Mouse (Mus musculus) C2C12 (cell line): Measurements from ENCODE around the gene Zfp385b. TPM values are rescaled to one million over a fixed set of nuclear protein-coding genes. Genes with fewer than 3 reads are reported as not detected.

ENCODE experiments used
- H3K27me3 ChIP-seq: one replicate; pipeline ENCODE4 v1.6.1; 2011; ENCODE audit not compliant: control insufficient read depth, insufficient read depth, insufficient read length
- H3K36me3 ChIP-seq: one replicate; pipeline ENCODE4 v1.6.1; 2011; ENCODE audit not compliant: control insufficient read depth, insufficient read depth
- H3K4me3 ChIP-seq: one replicate; pipeline ENCODE4 v1.5.1; 2011; ENCODE audit warnings: mild to moderate bottlenecking, control low read depth; ENCODE audit not compliant: poor library complexity, insufficient read depth, severe bottlenecking
- H3K79me2 ChIP-seq: one replicate; pipeline ENCODE4 v1.6.1; 2011; ENCODE audit not compliant: control insufficient read depth, insufficient read depth
- H3K79me3 ChIP-seq: one replicate; pipeline ENCODE4 v1.6.1; 2011; ENCODE audit warnings: low read depth, control low read depth
- H3ac ChIP-seq: one replicate; pipeline ENCODE3; 2011; ENCODE audit warnings: low read depth; ENCODE audit not compliant: control insufficient read depth, insufficient read length
- CEBPB ChIP-seq: IDR thresholded peaks from one replicate; pipeline ENCODE4 v1.6.1; 2011; ENCODE audit warnings: low read depth, mild to moderate bottlenecking, control low read depth, moderate library complexity
- CTCF ChIP-seq: IDR thresholded peaks from one replicate; pipeline ENCODE4 v1.5.1; 2011; ENCODE audit not compliant: control insufficient read depth, insufficient read depth, insufficient read length
- FOSL1 ChIP-seq: IDR thresholded peaks from one replicate; pipeline ENCODE4 v1.8.0; 2011; ENCODE audit warnings: mild to moderate bottlenecking, low read length; ENCODE audit not compliant: poor library complexity, insufficient read depth, severe bottlenecking
- MAX ChIP-seq: IDR thresholded peaks from one replicate; pipeline ENCODE4 v1.6.1; 2011; ENCODE audit warnings: mild to moderate bottlenecking, control low read depth
- MYOD1 ChIP-seq: IDR thresholded peaks from one replicate; pipeline ENCODE4 v1.6.1; 2011; ENCODE audit warnings: low read depth; ENCODE audit not compliant: control insufficient read depth, insufficient read length
- MYOG ChIP-seq: IDR thresholded peaks from one replicate; pipeline ENCODE4 v1.6.1; 2011; ENCODE audit not compliant: control insufficient read depth, insufficient read length; ENCODE audit errors: extremely low read depth
- USF1 ChIP-seq: IDR thresholded peaks from one replicate; pipeline ENCODE4 v1.6.1; 2011; ENCODE audit warnings: low read depth, mild to moderate bottlenecking, control low read depth, moderate library complexity
- long read RNA-seq, 2 experiments: library from polyadenylated mRNA; unstranded; transcript quantifications; one replicate each; pipeline ENCODE4 v2.0.0; 2019 to 2020
- polyA plus RNA-seq: library from polyadenylated mRNA; unstranded; fragments of >200 nt; fragmentation: generic; extraction: Trizol; gene quantifications from one replicate; pipeline ENCODE4 v1.2.1, GENCODE M21; 2012; ENCODE audit warnings: missing spikeins

Gene Zfp385b
- polyA plus RNA-seq = 0.01 TPM
- long read RNA-seq, experiment 1 = 0 reads
- long read RNA-seq, experiment 2 = 0 reads

DNA sequence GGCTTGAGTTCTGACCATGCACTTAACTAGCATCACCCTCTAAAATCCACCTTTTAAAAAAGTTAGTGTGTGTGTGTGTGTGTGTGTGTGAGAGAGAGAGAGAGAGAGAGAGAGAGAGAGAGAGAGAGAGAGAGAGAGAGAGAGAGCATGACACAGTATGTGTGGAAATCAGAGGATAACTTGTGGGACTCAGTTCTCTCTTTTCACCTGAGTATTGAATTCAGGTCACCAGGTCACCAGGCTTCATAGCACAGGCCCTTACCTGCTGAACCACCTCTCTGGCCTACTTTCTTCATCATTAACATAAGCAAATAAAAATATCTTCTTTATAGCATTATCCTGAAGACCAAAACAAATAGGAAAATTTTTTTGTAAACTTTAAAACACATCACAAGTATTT lies at the start of gene Zfp385b:
Gene Zfp385b, minus strand, starts transcription at position 101 of the 400 bp plus-strand sequence.
- TF ChIP-seq MYOG (no peak), MYOD1 (no peak), USF1 (no peak), FOSL1 (no peak), CEBPB (no peak), MAX (no peak), CTCF (no peak)
- Histone ChIP-seq H3K79me3 (no peaks in the 10 kb centered on the region), H3K27me3 (peaks cover 7% of the 10 kb centered on the region), H3K79me2 (no peaks in the 10 kb centered on the region), H3K4me3 (no peak within 1 kb of the TSS), H3ac (no peak within 1 kb of the TSS), H3K36me3 (no peaks in the 10 kb centered on the region)

DNA sequence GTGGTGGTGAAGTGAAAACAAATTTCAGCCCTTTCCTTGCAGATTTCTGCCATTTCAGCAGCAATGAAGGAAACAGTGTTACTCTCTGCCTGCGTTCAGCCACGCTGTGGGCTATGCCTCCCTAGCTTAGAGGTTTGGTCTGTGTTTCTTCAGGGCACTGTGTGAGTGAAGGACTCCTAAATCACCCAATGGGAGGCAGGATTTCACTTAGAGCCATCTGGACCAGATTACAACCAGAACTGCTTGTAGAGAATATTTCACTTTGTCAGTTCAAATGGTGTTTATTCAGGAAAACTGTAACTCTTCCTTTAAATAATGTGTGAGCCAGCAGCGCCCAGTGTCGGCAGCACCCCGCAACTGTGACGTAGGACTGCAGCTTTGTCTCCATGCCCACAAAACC lies 44.5 kb upstream of the Zfp385b start:
- no peaks in the 10 kb centered on the region for H3K27me3 ChIP-seq
- H3K36me3 ChIP-seq = no peaks in the 10 kb centered on the region
- no peak overlapping the region for H3ac ChIP-seq
- H3K4me3 ChIP-seq = no peak overlapping the region
- no peaks in the 10 kb centered on the region for H3K79me2 ChIP-seq
- no peaks in the 10 kb centered on the region for H3K79me3 ChIP-seq
- TF ChIP-seq MAX (no peak), CTCF (no peak), MYOG (no peak), CEBPB (no peak), MYOD1 (no peak), USF1 (no peak), FOSL1 (no peak)

- H3K36me3 ChIP-seq = no peaks in the 10 kb centered on the region
- no peaks in the 10 kb centered on the region for H3K27me3 ChIP-seq
- TF ChIP-seq CEBPB = no peak
- TF ChIP-seq USF1 = no peak
- no peak for TF ChIP-seq MYOD1
- TF ChIP-seq MAX = no peak
- no peak for TF ChIP-seq FOSL1
- TF ChIP-seq CTCF = no peak
- no peak for TF ChIP-seq MYOG
- H3K4me3 ChIP-seq = no peak overlapping the region
- H3K79me3 ChIP-seq = no peaks in the 10 kb centered on the region
- H3ac ChIP-seq = no peak overlapping the region
- no peaks in the 10 kb centered on the region for H3K79me2 ChIP-seq
These were observed 44.1 kb upstream of the Zfp385b start for GRCm38 (mm10) chr2:77863522-77863921.

- TF ChIP-seq MAX (no peak), USF1 (no peak), CEBPB (no peak), CTCF (no peak), MYOG (no peak), MYOD1 (no peak), FOSL1 (no peak)
- no peaks in the 10 kb centered on the region for H3K36me3 ChIP-seq
- H3K4me3 ChIP-seq = no peak overlapping the region
- H3K79me2 ChIP-seq = no peaks in the 10 kb centered on the region
- no peaks in the 10 kb centered on the region for H3K79me3 ChIP-seq
- no peak overlapping the region for H3ac ChIP-seq
- H3K27me3 ChIP-seq = no peaks in the 10 kb centered on the region
These were observed 22.0 kb upstream of the Zfp385b start for GRCm38 (mm10) chr2:77841464-77841863.

GRCm38 (mm10) chr2:77839587-77839986 lies 20.1 kb upstream of the Zfp385b start:
- H3K4me3 ChIP-seq = no peak overlapping the region
- no peaks in the 10 kb centered on the region for H3K79me3 ChIP-seq
- TF ChIP-seq MYOD1 (no peak), CTCF (no peak), MAX (no peak)
- no peaks in the 10 kb centered on the region for H3K27me3 ChIP-seq
- no peaks in the 10 kb centered on the region for H3K36me3 ChIP-seq
- no peak overlapping the region for H3ac ChIP-seq
- no peaks in the 10 kb centered on the region for H3K79me2 ChIP-seq

DNA sequence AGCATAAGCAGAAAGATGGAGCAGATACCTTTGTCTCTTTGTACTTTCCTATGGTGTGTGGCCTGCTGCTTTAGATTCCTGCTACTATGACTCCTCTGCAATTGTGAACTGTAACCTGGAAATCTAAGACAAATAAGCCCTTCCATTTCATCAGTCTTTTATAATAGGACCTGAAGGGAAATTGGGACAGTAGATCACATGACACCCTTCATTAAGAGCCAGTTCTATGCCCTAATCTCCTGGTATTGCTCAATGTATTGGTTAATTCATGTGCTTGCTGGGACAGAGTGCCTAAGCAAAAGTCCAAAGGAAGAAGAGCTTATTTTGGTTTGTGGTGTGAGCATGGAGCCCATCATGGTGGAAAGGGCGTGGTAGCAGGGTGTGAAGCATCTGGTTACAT lies 19.2 kb upstream of the Zfp385b start:
- Histone ChIP-seq H3ac (no peak overlapping the region), H3K4me3 (no peak overlapping the region), H3K27me3 (no peaks in the 10 kb centered on the region), H3K36me3 (no peaks in the 10 kb centered on the region), H3K79me3 (no peaks in the 10 kb centered on the region), H3K79me2 (no peaks in the 10 kb centered on the region)
- TF ChIP-seq MAX (no peak), CTCF (no peak), CEBPB (no peak), USF1 (no peak), MYOG (no peak), MYOD1 (no peak), FOSL1 (no peak)
